Mouse (Mus musculus) heart, adult 8-10 months (tissue): ENCODE data around the gene D16Ertd472e. TPM values are rescaled to one million over a fixed set of nuclear protein-coding genes. Genes with fewer than 3 reads are reported as not detected.
"Not testable (repeated sequence)": the region's sequence is repeated elsewhere in the genome, so short reads cannot be mapped to it uniquely, and the experiment has no call there.

Source experiments
- DNase-seq: peaks from one replicate; pipeline ENCODE4 v3.0.0; 2022; ENCODE audit warnings: low spot score
- total RNA-seq, 4 experiments: library from RNA; stranded (reverse); gene quantifications; 2 replicates each; pipeline ENCODE4 v1.2.4; 2022

D16Ertd472e gene
- total RNA-seq, 4 experiments from 2014 or later: 3.6 to 4.8 (median 4.4) TPM

- DNase-seq: no peak
These were observed 3.5 kb downstream of the D16Ertd472e start for GRCm38 (mm10) chr16:78573016-78573415.

GRCm38 (mm10) chr16:78564110-78564821, 12.2 kb downstream of the D16Ertd472e start:
- DNase-seq: no peak

- DNase-seq: no peak
These were observed 13.2 kb downstream of the D16Ertd472e start for GRCm38 (mm10) chr16:78563093-78563971.

- no peak for DNase-seq
These were observed 15.9 kb downstream of the D16Ertd472e start for GRCm38 (mm10) chr16:78560627-78561026.

GRCm38 (mm10) chr16:78560063-78560462, 16.4 kb downstream of the D16Ertd472e start:
- no peak for DNase-seq

- no peak for DNase-seq
These were observed 18.9 kb downstream of the D16Ertd472e start for GRCm38 (mm10) chr16:78557573-78557972.

GRCm38 (mm10) chr16:78554911-78555648, 21.4 kb downstream of the D16Ertd472e start:
- no peak for DNase-seq

GRCm38 (mm10) chr16:78547367-78547766, 29.1 kb downstream of the D16Ertd472e start:
- no peak for DNase-seq

GRCm38 (mm10) chr16:78546529-78546928, 30.0 kb downstream of the D16Ertd472e start:
- DNase-seq: no peak

GRCm38 (mm10) chr16:78540376-78541246, 35.9 kb downstream of the D16Ertd472e start:
- peak; percentile 6 for DNase-seq

- DNase-seq: no peak
These were observed 38.6 kb downstream of the D16Ertd472e start for GRCm38 (mm10) chr16:78537798-78538422.

- no peak for DNase-seq
These were observed 39.2 kb downstream of the D16Ertd472e start for GRCm38 (mm10) chr16:78537322-78537721.

- no peak for DNase-seq
These were observed 42.0 kb downstream of the D16Ertd472e start for GRCm38 (mm10) chr16:78534468-78534867.

GRCm38 (mm10) chr16:78531957-78532605, 44.4 kb downstream of the D16Ertd472e start:
- no peak for DNase-seq

GRCm38 (mm10) chr16:78522974-78523373, 53.5 kb downstream of the D16Ertd472e start:
- DNase-seq: no peak

- no peak for DNase-seq
These were observed 57.8 kb downstream of the D16Ertd472e start for GRCm38 (mm10) chr16:78518697-78519096.

GRCm38 (mm10) chr16:78517171-78517570, 59.3 kb downstream of the D16Ertd472e start:
- DNase-seq: no peak

- no peak for DNase-seq
These were observed 65.0 kb downstream of the D16Ertd472e start for GRCm38 (mm10) chr16:78511526-78511925.

GRCm38 (mm10) chr16:78502492-78502891, 74.0 kb downstream of the D16Ertd472e start:
- no peak for DNase-seq

- DNase-seq: not testable (repeated sequence)
These were observed 83.8 kb downstream of the D16Ertd472e start for GRCm38 (mm10) chr16:78492696-78493095.
